Mouse (Mus musculus) megakaryocyte-erythroid progenitor cell, adult 5 weeks (primary cell): Measurements from ENCODE around the gene AU022751. TPM values are rescaled to one million over a fixed set of nuclear protein-coding genes. Genes with fewer than 3 reads are reported as not detected.

Experiments used
- polyA plus RNA-seq: library from polyadenylated mRNA; stranded (reverse); fragments of >175 nt; gene quantifications from 2 replicates; pipeline ENCODE4 v1.2.3, GENCODE M21; 2012

AU022751 gene
- polyA plus RNA-seq, result not detected in 2 replicates

DNA sequence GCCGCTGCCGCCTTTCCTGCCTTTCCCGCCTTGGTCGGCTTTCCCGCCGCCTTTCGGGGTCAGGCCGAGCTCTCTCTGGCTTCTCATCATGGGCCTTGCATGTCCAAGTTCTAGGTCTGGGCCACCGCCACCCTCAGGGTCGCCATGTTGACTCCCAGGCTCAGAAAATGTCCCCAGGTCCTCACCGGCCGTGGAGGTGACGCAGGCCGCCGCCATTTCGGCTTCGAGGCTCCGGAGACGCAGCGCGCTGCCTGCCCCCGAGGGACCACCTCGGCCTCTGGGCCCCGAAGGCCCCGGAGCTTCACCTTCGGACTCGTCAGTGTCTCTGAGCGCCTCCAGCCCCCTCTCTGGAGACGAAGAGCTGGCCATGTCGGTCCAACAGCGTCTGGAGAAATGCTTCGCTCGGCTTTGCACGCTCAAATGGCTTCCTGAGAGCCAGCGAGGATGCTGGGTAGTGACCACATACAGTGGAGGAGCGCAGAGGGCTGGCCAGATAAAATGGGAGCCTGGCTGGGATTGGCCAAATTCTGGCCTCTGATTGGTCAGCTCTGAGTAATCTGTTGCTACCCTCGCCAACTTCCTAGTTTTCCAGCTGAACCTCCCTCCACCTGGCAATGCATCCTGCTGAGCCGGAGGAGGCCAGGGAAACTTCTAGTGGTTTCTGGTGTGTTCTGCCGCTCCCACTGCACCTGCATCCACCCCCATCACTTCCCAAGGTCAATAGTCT is at the start of gene AU022751:
Gene AU022751, minus strand, starts transcription at position 466 of the 727 bp plus-strand sequence.

DNA sequence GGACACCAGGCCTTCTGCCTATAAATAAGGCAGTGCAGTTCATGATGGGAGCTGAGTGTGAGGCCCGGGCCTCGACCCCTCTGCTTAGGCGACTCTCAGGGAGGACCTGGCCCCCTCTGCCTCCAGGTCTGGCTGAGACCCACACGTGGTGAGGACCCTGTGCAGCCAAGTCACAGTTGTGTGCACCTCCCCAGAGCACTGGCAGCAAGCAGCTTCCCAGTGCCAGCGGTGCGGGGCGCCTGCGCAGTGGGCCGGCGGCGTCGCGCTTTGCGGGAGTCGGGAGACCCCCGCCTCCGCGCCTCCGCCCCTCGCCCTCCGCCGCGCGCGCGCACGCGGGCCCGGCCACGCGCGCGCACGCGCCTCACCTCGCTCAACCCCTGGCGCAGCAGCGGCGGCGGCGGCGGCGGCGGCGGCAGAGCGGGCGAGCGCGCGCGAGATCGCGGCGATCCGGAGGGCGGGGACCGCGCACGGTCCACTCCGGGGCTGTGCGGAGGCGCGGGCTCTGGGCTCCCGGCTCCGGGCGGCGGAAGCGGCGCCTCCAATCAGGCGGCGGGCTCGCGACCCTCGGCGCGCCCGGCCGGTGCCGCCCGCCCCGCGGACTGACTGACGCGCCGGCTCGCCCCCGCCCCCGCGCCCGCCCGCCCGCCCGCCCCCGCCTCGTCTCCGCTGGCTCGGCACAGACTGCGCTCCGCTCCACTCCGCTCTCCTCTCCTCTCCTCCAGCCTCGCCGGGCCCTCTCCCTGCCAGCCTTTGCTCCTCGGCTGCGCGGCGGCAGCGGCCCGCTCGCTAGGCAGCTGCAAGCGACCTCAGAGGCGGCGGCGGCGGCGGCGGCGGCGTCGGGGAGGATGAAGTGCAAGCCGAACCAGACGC is 35.9 kb downstream of the AU022751 start, which contains the start of gene Nudt11:
Gene Nudt11, plus strand, starts transcription at position 388 of the 870 bp plus-strand sequence.

Other genes starting within 250 kb of the AU022751 start
- 0.12 and 0.28 TPM in 2 replicates for gene Nudt11, start 36.0 kb downstream of the AU022751 start, polyA plus RNA-seq
- 0.18 TPM in 1 of 2 replicates, not detected in the other for gene Nudt10, start 89.6 kb upstream of the AU022751 start, polyA plus RNA-seq
- gene Bmp15, start 237.3 kb upstream of the AU022751 start, polyA plus RNA-seq, result not detected in 2 replicates